Mouse (Mus musculus): Measurements from ENCODE around the gene Clstn3.
"Not testable (repeated sequence)": the region's sequence is repeated elsewhere in the genome, so short reads cannot be mapped to it uniquely, and the experiment has no call there.

Clstn3 gene

DNA sequence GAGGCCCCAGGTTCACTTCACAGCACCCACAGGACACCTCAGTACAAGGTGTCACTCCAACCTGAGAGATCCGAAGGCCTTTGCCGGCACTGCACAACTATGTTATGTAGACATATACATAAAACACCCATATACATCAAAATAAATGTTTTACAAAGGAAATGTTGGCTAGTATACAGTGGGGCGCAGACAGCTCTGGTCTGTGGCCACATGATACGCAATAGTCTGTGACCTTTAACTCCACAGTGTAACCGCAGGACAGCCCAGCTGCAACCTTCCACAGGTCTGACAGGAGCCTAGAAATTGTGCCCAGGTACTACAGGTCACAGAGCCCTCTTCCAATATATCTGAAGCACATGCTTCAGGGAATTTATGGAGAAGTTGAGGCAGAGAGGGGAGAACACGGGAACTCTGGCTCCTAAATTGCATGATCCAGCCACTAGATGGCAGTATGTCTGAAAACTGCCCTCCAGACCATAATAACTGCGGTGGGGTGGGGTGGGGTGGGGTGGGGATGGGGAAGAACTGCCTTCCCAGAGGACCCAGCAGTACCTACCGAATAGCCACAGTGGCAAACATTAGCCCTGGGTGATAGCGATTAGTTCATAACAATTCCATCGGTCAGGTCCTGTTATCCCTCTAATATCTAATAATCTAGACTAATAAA lies 16.3 kb downstream of the Clstn3 start:
- DNase-seq, result no peak

DNA sequence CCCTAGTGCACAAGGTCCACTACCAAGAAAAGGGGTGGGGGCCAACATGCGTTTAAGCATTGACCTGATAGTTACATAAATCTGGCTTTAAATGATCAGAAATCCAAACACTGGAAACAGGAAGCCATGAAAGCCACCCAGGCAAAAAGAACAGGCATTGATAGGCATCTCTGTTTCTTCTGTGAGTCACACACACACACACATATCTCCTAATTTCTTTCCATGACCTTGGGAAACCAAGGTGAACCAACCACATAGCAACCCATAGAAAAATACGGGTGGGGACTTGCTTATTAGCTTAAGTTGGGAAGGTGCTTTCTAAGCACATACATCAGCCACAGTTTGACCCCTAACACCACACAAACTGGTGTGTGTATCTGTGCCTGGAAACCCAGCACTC lies 17.2 kb downstream of the Clstn3 start:
- DNase-seq, result no peak

DNA sequence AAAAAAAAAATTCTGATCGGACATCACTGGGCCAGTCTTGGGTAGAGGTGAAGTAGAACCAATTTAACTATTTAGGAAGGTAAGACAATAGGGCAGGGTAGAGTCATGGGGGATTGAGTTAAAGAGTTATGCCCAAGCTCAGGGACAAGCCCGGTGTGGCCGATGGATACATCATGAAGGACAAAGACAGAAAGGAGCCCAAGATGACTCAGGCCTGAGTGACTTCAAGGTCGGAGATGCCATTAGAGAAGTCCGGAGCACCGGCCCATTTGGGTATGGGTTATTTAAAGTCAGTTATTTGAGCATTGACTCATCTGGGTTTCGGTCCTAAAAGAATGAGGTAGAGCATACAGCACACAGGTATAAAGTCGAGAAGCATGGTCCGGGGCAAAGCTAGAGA lies 18.1 kb downstream of the Clstn3 start:
- DNase-seq, result no peak

DNA sequence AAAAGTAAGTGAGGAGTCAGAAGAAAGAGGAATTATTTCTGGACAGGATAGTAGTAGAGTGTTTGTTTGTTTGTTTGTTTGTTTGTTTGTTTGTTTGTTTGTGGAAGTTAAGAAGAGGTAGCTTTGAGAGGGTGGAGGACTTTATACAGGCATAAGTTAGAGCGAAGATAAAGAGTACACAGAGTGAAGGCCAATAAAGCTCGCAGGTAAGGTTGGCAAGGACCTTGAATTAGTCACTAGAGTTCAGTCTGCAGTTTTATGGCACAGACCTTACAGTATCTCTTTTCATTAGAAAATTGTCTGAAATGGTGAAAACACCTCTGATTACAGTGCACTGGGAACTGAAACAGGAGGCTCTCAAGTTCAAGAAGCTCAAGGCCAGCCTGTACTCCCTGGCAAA lies 18.6 kb downstream of the Clstn3 start:
- no peak for DNase-seq

DNA sequence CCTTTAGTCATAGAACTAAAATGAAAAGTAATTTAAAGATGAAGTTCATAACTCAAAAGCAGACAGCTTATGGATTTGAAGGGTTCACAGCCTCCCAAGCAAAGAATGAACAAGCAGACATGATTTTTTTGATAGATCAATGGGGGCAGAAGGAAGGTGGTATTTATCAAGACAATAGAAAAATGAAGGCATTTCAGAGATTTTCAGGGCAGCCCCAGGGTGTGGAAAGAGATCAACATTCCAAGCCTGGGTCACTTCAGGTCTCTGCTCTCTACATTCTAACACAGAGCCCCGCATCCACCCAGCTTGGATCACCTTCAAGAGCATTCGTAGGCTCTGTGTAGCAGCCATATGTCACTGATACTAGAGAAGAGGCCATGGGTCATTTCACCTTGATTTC lies 21.3 kb downstream of the Clstn3 start:
- DNase-seq, result no peak

DNA sequence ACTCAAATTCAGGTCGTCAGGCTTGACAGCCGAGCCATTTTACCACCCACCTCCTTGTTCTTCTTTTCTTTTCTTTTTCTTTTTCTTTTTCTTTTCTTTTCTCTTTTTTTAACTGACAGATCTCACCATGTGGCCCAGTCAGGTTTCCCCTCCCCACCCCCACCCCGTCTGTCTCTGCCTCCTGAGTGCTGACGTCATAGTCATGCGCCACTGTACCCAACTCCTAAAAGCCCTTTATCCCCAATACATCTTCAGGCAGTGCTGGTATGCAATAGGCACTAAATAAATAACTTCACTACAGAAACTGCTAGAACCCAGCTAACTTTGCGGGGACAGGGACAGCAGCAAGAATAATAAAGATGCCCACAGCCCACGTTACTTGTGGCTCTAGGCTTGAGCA lies 28.3 kb downstream of the Clstn3 start:
- no peak for DNase-seq

DNA sequence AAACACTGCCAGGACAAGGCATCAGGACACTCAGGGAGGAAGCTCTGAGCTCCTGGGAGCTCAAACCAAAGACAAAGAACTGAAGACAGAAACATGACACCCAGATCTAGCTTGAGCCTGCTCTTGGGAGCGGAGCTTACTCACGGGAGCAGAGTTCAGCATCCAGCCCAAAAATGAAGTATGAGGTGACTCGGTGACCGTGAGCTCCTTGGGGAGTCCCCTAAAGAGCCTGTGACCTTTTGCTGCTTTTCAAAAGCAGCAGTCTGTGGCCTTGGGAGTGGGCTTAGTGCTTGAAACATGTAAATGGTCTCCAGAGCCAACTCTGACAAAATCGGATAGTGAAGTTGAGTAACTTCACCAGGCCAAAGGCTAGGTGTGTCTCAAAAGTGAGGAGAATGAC lies 29.4 kb downstream of the Clstn3 start:
- DNase-seq, result no peak

DNA sequence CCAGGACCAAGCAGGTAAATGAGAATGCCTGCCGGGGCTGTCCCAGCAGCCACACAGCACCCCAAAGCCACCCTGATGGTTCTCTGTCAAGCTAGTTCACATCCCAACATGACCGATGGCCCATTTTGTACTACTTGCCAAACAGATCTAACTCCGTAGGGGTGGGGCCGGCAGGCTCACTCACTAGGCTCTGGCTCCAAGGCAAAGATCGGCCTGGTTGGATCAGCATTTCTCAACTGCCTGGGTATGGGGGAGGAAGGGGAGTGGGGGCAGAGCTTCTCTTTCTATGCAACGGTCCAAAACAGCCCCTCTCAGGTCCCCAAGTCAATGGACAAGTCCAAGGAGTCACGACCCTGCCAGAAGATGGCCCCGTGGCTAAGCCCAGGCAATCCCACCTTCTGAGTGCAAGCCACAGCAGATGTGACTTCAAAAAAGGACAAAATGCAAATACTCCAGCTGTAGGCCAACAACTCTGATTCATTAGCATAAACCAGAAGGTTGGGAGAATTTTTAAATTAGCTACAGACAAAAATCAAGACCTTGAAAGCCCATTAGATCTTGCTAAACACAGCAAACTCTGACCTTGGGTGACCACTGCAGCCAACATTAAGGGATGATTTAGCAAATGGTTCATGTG lies 30.8 kb downstream of the Clstn3 start:
- no peak for DNase-seq

DNA sequence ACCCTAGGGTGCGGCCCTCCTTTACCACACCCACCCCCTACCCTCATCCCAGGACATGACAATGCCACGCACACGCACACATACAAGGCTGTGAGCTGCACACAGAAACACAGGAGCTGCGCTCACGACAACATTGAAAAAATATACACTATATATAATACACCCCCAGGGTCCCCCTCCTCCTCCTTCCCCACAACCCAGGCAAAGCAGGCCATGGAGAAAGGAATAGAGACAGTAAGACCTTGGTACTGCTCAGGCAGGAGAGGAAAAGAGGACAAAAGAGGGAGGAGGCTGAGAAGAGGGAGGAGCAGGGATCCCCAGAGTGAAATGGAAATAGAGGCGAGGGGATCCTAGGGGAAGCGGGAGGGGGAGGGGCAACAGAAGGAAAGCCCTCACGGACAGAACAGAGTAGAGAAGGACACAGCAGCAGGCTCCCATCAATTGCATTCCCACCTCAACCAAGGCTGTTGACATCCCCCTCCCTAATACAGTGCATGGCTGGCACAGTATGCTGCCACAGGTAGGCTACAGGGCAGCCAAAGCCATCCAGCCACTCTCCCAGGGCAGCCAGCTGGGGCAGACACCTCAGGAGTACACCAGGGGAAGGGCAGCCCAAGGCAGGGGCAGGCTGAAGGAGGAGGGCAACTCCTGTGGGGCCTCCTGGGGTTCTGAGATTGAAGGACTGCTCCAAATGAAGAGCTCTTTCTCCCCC lies 33.7 kb downstream of the Clstn3 start:
- DNase-seq, result no peak

DNA sequence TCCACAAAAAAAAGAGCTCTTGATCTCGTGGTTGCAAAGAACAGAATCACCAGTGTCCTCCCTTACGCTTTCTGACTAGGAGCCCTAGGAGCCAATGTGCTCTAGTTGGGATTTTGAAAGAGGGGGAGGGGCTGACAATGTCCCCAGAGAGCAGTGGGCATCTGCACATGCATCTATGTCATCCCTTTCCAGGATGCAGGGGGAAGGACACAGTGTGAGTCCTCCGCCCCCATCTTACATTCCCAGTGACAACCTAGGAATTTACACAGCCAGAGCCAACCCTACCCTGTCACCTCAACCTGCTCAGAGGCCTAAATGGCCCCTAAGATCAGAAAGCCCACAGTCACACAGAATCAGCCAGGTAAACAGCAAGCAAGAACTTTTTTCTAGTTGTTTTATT lies 34.2 kb downstream of the Clstn3 start:
- DNase-seq, result no peak

DNA sequence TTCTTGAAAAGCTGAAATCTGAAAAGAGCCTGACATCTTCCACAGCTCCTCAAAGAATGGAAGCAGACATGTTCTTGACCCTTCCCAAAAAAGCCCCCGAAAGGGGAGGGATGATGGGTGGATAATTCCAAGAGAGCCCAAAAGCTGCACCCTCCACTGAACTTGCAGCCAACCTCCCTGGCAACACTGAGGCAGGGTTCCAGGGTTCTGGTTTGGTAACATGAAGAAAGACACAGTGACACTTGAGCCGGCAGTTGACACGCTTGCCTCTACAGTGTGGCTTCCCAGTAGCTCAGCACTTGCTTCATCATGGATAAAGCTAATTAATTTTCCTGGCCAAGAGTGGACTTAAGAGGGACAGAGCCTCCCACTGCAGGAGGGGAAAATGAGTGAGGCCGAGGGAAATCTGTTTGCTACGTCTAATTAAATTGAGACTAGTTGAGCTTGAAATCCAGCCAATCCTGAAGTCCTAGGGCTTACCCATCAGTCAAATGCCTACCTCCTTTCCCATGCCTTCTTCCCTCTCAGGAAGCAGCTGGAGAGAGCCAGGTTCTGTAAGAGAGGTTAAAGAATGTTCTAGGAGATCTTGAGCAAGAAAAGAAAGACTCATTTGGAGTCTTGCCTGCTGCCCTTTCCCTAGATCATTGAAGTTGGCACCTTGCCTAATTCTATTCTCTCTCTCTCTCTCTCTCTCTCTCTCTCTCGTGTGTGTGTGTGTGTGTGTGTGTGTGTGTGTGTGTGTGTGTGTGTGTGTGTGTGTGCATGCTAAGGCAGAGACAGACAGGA lies 36.6 kb downstream of the Clstn3 start:
- DNase-seq, result no peak

DNA sequence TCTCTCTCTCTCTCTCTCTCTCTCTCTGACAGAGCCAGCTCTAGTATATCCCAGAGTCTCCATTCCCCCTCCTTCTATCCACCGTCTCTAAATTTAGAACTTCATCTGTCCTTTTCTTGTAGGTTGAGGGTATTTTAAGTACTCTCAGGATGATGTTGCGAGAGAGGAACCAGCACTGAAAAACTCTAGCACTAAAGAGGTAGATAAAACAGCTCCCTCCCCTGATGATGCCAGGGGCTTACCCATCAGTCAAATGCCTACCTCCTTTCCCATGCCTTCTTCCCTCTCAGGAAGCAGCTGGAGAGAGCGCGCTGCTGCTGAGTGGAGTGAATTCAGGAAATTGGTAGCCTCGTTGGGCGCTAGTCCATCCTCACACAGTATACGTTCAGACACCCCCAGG lies 37.3 kb downstream of the Clstn3 start:
- DNase-seq, result no peak

DNA sequence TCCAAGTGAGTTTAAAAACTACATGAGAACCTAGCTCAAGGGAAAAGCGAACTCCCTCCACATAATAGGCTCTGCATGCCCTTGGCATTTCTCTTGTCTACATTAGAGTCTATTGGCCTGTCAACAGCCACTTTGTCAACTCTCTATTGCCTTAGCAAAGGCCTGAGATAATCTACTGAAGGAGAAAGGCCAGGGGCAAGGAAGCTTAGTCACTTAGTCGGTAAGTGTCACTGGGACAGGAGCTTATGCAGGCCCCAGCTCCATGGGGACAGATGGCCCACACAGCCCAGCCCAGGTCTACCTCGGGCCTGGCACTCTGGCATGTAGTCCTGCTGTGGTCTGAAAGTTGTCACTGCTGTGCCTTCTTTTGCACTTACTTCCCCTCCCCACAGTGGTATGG lies 38.0 kb downstream of the Clstn3 start:
- no peak for DNase-seq

DNA sequence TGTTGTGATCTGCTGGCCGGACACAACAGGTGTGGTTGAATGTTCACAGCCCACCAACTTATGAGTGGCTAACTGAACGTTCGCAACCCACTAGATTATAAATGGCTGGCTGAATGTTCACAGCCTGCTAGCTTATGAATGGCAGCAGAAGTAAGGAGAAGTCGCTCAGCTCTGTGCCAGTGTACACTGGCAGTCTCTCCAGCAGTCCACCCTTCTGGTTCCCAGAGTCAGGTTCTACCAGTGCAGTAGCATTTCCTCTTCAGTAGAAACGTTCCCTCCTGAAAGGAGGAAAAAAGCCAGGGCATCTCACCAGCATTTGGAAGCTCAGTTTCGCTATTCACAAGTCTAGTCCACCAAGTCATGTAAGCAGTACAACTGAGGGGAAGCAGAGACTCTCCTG lies 39.1 kb downstream of the Clstn3 start:
- DNase-seq, result no peak

DNA sequence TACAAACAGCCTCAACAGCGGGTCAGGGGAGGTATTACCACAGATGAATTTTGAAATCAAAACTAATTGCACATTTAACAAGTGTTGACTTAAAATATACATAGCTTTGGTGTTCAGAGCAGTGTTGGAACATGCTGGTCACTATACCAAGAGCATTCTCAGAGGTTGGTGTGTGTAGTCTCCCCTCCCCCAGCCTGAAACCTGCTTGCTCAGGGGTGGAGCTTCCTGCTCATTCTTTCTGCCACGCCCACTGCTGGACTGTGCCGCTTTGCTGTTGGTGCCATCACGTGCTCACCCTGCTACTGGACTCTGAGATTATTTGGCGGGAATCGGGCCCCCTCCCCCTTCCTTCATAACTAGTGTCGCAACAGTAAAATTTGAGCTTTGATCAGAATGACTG lies 39.6 kb downstream of the Clstn3 start:
- DNase-seq, result not testable (repeated sequence)

DNA sequence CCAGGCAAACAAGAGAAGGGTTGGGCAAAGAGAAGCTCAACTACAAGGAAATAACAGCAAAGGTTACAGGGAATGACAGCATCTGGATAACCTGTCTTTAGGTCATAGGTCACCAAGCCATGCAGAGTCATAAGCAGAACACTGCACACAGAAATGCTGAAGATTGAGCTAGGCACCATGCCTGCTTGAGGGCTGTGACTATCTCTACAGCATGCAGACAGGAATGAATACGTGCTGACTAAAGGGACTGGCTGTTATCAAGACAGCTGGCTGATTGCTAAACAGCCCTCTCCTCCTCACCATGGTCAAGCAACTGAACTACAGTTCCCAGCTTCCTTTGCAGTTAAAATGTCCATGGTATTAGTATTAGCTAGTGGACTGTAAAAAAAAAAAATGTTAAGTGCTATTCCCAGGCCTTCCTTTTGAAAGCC lies 40.5 kb downstream of the Clstn3 start:
- no peak for DNase-seq

DNA sequence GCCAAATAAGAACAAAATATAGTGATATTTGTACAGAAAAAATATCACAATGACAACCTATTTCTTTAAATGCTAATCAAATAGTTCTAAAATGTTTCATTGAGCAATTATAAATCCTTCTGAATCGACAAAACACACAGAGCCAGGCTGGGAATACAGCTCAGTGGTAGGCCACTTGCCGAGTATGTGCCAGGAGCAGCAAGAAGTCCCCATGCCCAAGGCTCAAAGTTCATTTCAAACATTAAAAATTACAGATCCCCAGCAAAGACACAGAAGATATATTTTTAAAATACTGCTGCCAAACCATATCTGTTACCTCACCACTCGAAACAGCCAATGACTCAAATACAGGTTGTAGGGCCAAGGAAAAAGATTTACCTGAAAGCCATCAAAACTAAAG lies 45.9 kb downstream of the Clstn3 start:
- no peak for DNase-seq

DNA sequence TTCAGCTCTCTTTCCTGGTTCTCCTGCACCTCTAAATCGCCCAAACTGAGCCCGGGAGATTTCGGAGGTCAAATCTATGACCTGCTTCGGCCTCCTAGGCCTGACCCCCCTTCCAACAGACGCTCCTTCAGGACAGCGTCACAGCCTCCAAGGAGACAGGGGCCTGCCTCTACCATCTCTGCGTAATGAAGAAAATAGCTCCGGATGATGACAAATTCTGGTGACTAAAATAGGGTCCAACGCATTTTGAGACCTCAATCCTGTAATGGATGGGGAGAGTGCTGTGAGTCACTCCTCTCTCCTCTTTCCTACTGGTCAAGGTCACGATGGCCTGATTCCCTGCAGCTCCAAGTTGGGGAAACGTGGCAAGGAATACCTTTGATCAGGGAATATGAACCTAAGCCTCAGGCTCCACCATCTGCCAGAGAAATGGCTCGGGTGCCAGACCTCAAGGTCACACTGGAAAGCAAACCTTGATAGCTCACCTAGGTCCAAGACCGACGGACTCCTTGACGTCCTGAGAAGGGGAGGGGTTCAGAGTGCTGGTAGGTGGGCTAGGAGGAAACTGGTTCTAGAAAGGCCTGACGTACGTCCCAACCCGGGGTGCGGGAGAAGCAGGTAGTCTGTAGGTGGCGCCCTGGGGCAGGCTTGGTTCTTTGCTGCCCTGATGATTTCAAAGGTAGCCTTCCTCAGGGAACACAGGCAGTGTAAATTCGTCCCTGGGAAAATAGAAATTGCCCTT lies 49.1 kb downstream of the Clstn3 start:
- DNase-seq, result peak; percentile 92

DNA sequence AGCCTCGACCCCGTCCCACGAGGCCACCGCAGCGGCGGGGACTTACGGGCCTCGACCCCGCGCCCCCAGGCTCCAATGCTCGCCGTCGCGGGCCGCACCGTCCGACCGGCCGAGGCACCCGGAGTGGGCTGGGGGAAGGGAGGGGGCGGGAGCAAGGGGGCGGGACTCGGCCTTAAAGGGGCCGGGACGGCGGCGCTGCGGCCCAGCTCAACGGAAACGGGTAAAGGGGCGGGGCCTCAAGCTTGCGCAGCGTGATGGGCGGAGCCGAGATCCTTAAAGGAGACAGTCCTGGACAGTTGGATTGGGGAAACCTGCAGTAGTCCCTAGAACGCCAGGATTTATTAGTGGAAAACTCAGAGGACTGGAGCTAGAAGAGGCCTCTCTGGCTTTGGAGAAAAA lies 49.7 kb downstream of the Clstn3 start, which contains the start of gene Pex5:
Pex5 (minus strand) TSS at position 141 of the 399 bp plus-strand sequence.
- DNase-seq, result peak; percentile 97

DNA sequence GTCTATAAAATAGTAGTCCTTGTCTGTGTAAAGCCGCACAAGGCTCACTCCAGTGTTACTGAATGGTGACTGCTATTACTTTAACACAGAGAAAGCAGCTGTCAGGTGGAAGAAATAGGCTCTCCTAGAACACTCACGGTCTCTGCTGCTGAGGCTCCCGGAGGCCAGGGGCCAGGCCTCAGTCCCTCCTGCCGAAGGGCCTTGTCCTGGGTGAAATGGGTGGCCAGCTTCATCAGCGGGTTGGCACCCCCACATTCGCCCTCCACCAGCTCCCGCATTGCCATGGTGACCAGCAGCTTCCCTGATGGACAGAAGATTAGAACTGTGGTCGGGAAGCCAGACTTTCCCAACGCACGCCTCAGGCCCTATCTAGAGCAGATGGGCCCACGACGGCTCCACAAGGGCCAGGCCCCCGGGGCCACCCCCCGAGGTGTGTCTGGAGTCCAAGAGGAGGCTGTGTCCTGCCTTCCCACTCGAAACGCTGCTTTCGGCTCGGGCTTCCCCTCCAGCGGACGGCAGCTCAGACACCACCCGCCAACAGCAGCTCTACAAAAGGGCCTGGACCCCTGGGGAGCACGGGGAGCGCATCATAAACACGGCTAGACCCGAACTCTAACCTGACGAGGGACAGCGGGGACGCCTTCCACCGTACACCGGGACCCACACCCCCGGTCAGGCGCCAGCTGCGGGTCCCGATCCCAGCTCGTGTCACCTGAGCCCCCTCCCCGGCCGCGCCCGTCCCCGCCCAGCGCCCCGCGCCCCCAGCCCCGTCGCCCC lies 50.3 kb downstream of the Clstn3 start:
- peak; percentile 84 for DNase-seq

DNA sequence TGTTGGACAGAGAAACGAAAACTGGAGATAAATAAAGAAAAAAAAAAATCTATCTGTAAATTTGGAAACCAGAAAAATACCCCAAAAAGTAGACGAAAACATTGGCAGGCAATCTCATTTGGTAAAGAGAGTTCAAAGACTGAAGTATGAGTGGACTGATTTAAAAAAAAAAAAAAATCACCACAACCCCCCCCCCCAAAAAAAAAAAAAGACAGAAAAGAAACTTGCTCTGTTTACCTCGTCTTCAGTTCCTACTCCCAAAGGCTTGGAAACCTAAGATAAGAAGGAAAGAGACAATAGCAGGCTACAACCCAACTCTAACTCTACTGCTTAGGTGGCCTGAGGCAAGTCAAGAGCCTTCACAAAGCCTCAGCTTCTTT lies 50.8 kb downstream of the Clstn3 start:
- no peak for DNase-seq

DNA sequence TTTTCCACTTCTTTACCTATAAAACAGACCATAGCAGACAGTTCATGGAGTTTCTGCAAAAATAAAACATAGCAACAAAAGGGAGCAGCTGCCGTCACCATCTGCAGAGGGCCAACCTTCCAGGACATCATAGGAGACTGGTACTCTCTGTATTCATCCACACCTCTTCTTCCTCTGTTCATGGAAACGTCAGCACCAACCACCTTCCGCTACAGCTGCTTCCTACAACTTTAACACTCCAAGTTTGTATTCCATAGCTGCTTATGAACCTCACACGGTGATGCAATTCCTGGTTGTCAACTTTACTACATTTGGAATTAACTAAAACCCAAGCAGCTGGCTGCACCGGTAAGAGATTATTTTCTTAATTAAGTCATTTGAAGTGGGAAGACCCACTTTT lies 56.2 kb downstream of the Clstn3 start:
- no peak for DNase-seq
